Mouse (Mus musculus) CH12.LX (cell line): ENCODE measurements around the gene Zfp787.

Experiments
- ELF1 ChIP-seq: IDR thresholded peaks from 2 replicates; pipeline ENCODE4 v1.6.1; 2014; ENCODE audit warnings: low read depth, mild to moderate bottlenecking, inconsistent platforms, low read length, improper control_type of control experiment
- EP300 ChIP-seq: IDR thresholded peaks from 2 replicates; pipeline ENCODE4 v1.6.1; 2011; ENCODE audit warnings: low read length, improper control_type of control experiment
- MAX ChIP-seq: IDR thresholded peaks from 2 replicates; pipeline ENCODE4 v1.6.1; 2011; ENCODE audit warnings: low read length, improper control_type of control experiment
- TCF12 ChIP-seq: IDR thresholded peaks from 2 replicates; pipeline ENCODE4 v1.6.1; 2014; ENCODE audit warnings: low read depth, mild to moderate bottlenecking, inconsistent platforms, low read length, improper control_type of control experiment
- ZC3H11A ChIP-seq: IDR thresholded peaks from 2 replicates; pipeline ENCODE4 v1.6.1; 2012; ENCODE audit warnings: low read depth, mild to moderate bottlenecking, inconsistent platforms, low read length, improper control_type of control experiment
- ZKSCAN1 ChIP-seq: IDR thresholded peaks from 2 replicates; pipeline ENCODE4 v1.6.1; 2012; ENCODE audit warnings: low read depth, inconsistent platforms, low read length, improper control_type of control experiment, borderline replicate concordance

DNA sequence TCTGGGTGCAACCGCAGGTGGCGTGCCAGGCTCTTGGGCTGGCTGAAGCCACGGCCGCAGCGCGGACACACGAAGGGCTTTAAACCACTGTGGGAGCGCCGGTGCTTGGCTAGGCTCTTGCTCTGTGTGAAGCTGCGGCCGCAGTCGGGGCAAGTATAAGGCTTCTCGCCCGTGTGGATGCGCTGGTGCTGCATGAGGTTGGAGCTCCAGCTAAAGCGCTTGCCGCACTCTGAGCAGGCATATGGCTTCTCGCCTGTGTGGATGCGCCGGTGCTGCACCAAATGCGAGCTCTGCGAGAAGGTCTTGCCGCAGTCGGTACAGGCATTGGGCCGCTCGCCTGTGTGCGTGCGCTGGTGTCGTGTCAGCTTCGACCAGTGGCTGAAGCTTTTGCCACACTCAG is 23.2 kb downstream of the Zfp787 start:
- no peak for TF ChIP-seq ZC3H11A
- TF ChIP-seq EP300 = no peak
- TF ChIP-seq TCF12 = no peak
- no peak for TF ChIP-seq ZKSCAN1
- no peak for TF ChIP-seq MAX
- no peak for TF ChIP-seq ELF1
